Mouse (Mus musculus) left cerebral cortex, adult 2 months (tissue): ENCODE measurements at regions not wholly inside any gene's neighbourhood (a gene's known extent, or its start where the extent isn't known, plus 50 kb on each side); places are given as distances from the start of the nearest gene placed in this dataset.

ENCODE experiments used
- DNase-seq, 2 experiments: peaks; one replicate each; pipeline ENCODE4 v3.0.0; 2021 to 2022; ENCODE audit warnings: low spot score in 2 of 2, mixed read lengths in 1 of 2; ENCODE audit errors: extremely low spot score in 1 of 2
- H3K27ac ChIP-seq: fragments of 200-600 bp; 2 replicates; pipeline ENCODE4 v1.8.1; 2022
- H3K4me3 ChIP-seq: fragments of 200-600 bp; 2 replicates; pipeline ENCODE4 v1.8.1; 2022
- CTCF ChIP-seq: fragments of 200-600 bp; IDR thresholded peaks from 2 replicates; pipeline ENCODE4 v1.8.1; 2022; ENCODE audit warnings: antibody characterized with exemption, mild to moderate bottlenecking, moderate library complexity
- intact Hi-C: fragments of 180-260 bp; cut with DNase I; formaldehyde crosslinking; loops from one replicate; pipeline ENCODE4 v1.15.1; 2025

DNA sequence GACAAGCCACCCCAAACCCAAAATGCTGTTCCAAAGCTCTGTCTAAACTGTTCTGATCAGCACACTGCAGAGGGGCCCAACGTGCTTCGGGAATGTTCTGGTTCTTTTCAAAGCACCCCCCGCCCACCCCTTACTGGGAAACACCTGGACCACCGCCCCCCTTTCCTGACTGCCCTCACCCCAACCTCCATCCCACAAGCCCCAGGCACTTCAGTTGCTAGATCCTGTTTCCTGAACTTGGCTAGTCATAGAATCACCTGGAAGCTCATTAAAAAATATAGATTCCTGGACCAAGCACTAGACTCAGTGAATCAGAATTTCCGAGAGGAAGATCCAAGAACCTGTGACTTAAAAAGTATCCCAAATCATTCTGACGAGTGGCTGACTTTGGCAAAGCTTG is 80.9 kb upstream of the Rgma start:
- TF ChIP-seq CTCF, result no peak
- intact Hi-C loops, result no loop called here
- no peak for DNase-seq

DNA sequence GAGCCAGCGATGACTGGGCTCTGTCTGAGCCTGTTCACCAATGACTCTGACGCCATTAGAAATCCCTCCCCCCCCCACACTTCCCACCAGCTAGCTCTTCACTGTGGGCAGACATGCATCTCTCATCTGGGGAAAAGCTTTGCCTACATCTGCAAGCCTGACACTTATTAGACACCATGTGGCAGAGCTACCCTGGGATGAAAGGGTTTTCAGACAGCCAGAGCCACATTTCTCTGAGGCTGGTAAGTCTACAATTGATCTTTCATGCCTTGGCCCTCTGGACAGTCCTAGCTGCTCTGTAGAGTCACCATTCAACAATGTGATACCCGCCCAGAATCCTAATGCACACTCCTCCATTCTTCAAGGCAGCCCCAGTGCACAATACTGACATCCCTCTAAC is 72.8 kb upstream of the Rgma start:
- intact Hi-C loops, result no loop called here
- Histone ChIP-seq H3K27ac (no peak overlapping the region), H3K4me3 (no peak overlapping the region)
- no peak for TF ChIP-seq CTCF
- DNase-seq, result no peak

More for the DNA sequence above, 80.9 kb upstream of the Rgma start:
- H3K27ac ChIP-seq, result no peak overlapping the region
- no peak overlapping the region for H3K4me3 ChIP-seq

DNA sequence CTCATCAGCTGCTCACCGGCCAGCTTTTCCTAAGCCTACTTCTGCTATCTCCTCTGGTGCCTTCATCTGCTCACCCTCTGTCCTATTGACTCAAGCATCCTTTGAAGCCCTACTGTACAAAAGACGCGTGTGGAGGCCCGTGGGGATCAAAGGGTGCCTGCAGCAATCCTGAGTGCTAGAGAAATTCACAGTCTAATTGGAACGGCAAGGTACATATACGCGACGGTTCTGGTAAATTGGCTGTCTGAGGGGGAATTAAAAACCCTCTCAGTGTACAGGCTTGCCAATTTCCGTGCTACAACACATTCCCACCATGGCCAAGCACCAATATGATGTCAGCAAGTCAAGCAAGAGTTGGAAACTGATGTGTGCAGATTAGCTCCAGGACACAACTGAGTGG is 71.5 kb upstream of the Rgma start:
- intact Hi-C loops, result no loop called here
- DNase-seq, result no peak
- TF ChIP-seq CTCF, result no peak
- H3K4me3 ChIP-seq, result no peak overlapping the region
- H3K27ac ChIP-seq, result no peak overlapping the region

DNA sequence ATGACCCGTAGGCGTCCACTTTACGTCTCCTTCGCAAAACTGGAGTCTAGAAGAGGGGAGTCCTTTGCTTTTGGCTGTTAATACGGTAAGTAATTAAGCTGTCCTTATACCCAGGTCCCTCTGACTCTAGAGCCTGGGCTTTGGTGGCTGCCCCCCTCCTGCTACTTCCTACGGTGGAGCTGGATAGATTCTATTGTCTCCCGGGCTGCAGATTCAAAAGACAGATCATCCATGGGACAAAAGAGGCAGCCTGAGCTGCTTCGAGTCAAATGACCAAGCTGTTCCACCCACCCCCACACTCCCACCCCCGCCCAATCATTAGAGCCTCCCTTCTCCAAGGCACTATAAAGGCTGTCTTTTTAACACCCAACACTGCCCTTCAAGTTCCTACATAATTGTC is 70.5 kb upstream of the Rgma start:
- intact Hi-C loops, result no loop called here
- Histone ChIP-seq H3K27ac (no peak overlapping the region), H3K4me3 (no peak overlapping the region)
- DNase-seq, result no peak
- no peak for TF ChIP-seq CTCF

DNA sequence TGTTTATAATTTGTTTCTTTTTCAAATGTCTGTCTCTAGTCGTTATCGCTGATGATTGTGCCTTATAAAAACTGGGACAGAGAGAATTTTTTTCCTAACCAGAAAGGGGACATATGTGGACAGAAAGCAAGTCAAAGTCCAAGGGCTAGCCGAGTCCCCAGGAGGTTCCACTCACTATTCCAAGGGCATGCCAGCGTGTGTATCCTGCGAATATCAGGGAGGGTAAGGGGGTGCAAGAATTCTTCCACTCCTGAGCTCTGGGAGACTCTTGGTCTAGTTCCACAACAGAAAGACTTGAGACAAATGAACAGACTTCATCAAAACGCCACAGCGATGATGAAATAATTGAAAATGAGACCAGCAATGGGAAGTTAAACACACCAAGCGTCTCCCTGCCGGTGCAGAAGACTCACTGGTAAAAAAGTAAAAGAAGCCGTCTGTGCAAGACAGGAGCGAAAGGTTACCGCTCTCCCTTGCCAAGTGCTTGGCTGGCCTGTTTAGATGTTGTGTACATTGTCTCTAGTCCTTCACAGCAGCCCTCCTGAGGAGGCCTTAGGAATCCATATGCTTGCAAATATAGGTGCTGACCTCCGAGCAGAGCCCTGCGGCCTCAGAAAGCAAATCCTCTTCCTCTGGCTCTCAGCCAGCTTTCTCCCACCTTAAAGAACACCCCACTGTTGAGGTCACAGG is 69.9 kb upstream of the Rgma start:
- no peak for TF ChIP-seq CTCF
- no peak for DNase-seq
- Histone ChIP-seq H3K4me3 (no peak overlapping the region), H3K27ac (no peak overlapping the region)
- intact Hi-C loops, result no loop called here

DNA sequence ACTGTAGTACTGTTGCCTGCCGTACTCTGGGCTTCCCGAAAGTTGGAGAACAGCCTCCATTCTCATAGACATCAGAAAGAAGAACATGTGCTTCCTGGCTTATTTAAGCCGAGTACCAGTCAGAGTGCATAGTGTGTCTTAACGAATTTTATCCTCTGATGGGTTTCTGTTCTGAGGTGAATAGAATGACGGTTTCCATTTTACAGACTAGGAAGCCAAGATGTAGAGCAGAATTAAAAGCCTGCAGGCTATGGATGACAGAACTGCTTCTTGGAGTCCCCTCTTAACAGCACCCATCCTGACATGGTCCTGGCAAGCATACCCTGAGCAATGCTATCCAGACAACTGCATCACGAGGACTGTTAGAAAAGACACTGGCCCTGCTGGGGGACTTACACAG is 69.0 kb upstream of the Rgma start:
- intact Hi-C loops, result no loop called here
- Histone ChIP-seq H3K27ac (no peak overlapping the region), H3K4me3 (no peak overlapping the region)
- TF ChIP-seq CTCF, result no peak
- no peak for DNase-seq

DNA sequence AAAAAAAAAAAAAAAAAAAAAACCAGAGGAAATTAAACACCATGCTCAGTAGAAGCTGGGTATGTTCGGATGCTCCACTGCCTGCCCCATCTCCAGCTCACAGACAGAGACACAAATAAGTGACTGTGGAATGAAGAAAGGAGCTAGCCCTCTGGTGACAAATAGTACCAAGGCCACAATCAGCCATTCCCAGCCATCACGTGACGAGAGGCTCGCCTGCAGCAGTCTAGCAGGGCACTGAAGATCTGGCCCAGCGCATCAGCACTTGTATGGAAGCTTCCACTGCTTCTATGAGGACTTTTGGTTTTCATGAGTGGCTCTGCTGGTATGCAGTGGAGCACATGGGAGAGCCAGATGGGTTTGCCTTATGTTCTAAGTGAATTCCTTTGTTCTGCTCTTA is 68.6 kb upstream of the Rgma start:
- DNase-seq, result no peak
- no peak overlapping the region for H3K27ac ChIP-seq
- H3K4me3 ChIP-seq, result no peak overlapping the region
- intact Hi-C loops, result no loop called here
- TF ChIP-seq CTCF, result no peak

DNA sequence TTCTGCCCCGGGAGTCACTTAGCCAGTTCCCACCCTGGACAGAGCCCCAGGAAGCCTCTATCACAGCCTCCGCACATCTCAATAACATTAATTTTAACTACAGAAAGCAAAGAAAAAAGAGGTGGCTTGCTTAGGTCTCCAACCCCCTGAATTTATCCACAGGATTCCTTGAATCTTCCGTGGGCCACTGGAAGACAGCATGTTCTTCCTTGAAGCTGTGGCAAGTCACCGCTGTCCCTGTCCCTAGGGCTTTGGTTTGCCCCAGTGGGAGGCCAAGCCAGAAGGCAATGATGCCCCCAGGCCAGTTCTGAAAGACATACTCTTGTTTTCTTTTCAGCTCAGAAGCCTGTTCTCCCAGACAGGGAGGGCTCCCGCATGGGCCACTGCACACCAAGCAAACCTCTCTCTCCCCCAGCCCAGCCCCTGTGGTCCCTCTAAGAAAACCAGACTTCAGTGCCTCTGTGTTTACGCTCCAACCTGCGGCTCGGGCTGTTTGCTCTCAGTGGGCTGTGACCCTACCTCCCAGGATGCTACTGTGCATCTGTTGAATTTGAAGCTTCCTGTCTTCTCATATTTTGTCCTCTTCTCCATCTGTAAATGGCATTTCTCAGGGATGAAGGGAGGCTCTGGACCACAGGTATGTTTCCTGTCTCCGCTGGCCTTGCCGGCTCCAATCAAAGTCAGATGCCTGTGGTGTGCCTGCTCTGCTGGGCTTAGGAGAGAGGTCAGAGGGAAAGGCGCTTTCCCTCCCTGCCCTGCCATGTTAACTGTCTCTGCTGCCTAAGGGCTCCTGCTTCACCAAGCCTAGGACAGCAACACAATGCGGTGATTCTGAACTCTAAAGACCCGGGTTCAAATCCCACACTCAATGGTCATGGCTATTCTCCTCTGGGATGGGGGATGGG is 67.5 kb upstream of the Rgma start:
- TF ChIP-seq CTCF, result no peak
- Histone ChIP-seq H3K27ac (no peak overlapping the region), H3K4me3 (no peak overlapping the region)
- intact Hi-C loops, result no loop called here
- DNase-seq, result no peak

DNA sequence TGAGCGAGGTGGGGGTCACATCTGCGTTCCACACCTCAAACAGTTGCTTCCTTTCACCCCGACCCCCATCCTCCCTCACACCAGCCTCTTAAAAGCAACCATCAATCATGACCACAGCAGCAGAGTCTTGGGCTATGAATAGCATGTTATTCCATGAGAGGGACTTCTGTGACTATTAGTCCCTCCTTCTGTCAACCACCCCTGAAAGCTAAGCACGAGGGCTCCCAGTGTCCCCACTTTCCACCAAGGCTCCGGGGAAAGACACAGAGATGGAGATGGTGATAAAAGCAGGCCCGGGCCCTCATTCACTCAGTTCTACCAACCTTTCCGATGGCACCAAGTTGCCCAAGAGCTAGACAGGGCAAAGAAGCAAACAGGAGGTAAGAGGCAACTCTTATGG is 66.3 kb upstream of the Rgma start:
- intact Hi-C loops, result no loop called here
- TF ChIP-seq CTCF, result no peak
- Histone ChIP-seq H3K27ac (no peak overlapping the region), H3K4me3 (no peak overlapping the region)
- no peak for DNase-seq

DNA sequence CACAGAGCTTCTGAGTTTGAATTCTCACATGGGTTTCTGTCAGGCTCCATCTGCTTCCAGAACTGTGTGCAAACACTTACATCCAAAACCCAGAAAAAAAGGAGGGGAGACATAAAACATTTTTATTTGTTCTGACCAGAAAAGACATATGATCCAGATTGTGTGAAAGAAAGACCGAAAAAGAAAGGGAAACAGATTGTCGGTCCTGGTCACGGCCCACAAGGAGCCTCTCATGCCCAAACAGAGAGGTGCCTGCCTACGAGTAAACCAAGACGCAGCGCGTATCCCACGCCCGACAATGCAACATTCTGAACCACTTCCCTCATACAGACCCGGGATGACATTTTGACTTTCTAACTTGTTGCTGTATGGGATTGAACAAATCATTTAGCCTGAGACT is 65.3 kb upstream of the Rgma start:
- H3K27ac ChIP-seq, result no peak overlapping the region
- no peak for TF ChIP-seq CTCF
- intact Hi-C loops, result no loop called here
- H3K4me3 ChIP-seq, result no peak overlapping the region
- DNase-seq, result no peak

DNA sequence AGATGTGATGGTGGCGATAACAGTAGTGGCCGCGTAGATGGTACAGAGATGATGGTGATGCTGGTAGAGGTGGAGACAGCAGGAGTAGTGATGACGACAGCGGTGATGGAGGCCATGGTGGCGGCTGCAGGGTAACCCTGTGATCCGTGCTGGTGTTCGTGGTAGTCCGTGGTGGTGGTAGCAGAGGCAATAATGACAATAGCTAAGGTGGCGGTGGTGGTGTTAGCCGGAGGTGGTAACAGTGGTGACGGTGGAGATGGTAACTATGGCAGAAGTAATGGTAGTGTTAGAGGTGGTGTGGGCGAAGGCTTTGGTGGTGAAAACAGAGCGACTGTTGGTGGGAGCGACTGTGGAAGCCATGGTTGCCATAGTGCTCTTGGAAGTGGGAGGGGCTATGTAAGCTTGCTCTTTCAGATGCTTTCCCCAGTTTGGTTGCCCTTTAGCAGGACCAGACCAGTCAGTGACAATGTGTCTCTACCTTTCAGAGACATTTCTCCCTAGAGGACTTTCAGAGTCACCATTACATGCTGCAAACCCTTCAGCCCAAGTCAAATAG is 64.7 kb upstream of the Rgma start:
- no peak for TF ChIP-seq CTCF
- intact Hi-C loops, result no loop called here
- H3K4me3 ChIP-seq, result no peak overlapping the region
- no peak for DNase-seq
- H3K27ac ChIP-seq, result no peak overlapping the region

DNA sequence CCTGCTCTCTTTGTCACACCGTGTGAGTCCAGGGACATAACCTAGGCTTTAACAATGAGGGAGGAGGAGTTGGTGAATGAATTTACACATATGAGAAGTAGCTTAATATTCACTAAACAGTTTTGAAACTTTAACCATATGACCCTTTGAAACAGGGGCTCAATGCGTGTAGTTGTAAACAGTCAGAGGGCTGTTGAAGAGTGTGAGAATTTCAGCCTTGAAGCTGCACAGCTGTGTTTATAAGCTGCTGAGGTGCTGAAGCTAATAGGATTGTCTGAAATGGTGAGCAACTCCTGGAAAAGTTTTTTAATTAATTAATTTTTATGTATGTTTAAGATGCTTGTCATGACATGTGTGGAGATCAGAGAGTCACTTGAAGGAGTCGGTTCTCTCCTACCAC is 59.8 kb upstream of the Rgma start:
- DNase-seq, result no peak
- no peak overlapping the region for H3K4me3 ChIP-seq
- H3K27ac ChIP-seq, result no peak overlapping the region
- intact Hi-C loops, result no loop called here
- no peak for TF ChIP-seq CTCF
